Mouse (Mus musculus) limb, embryonic 13.5 days (tissue): ENCODE results near the gene Glipr1l1. TPM values are rescaled to one million over a fixed set of nuclear protein-coding genes. Genes with fewer than 3 reads are reported as not detected.
"Not testable (repeated sequence)": the region's sequence is repeated elsewhere in the genome, so short reads cannot be mapped to it uniquely, and the experiment has no call there.

ENCODE experiments used
- ATAC-seq: fragments of 200-750 bp; cut with Nextera tagmentation; 2 replicates; pipeline ENCODE4 v1.8.0; 2017; ENCODE audit warnings: low read depth, moderate number of reproducible peaks, moderate TSS enrichment; ENCODE audit not compliant: low FRiP score
- H3K27ac ChIP-seq: fragments of 300-500 bp; sonication (generic); 2 replicates; pipeline ENCODE4 v1.5.1; 2015; ENCODE audit warnings: inconsistent platforms, mild to moderate bottlenecking, moderate library complexity
- H3K27me3 ChIP-seq: fragments of 300-500 bp; sonication (generic); 2 replicates; pipeline ENCODE4 v1.6.1; 2015; ENCODE audit warnings: mild to moderate bottlenecking, inconsistent platforms
- H3K36me3 ChIP-seq: fragments of 300-500 bp; sonication (generic); 2 replicates; pipeline ENCODE4 v1.6.1; 2015; ENCODE audit warnings: inconsistent platforms, mild to moderate bottlenecking, moderate library complexity
- H3K4me1 ChIP-seq: fragments of 300-500 bp; sonication (generic); 2 replicates; pipeline ENCODE4 v1.6.1; 2015; ENCODE audit warnings: inconsistent platforms
- H3K4me2 ChIP-seq: fragments of 300-500 bp; sonication (generic); replicated peaks from 2 replicates; pipeline ENCODE4 v1.6.1; 2015; ENCODE audit warnings: inconsistent platforms, mild to moderate bottlenecking, moderate library complexity
- H3K4me3 ChIP-seq: fragments of 300-500 bp; sonication (generic); 2 replicates; pipeline ENCODE4 v1.5.1; 2015; ENCODE audit warnings: moderate library complexity, mild to moderate bottlenecking, inconsistent platforms
- H3K9ac ChIP-seq: fragments of 300-500 bp; sonication (generic); 2 replicates; pipeline ENCODE4 v1.6.1; 2015; ENCODE audit warnings: mild to moderate bottlenecking, inconsistent platforms
- H3K9me3 ChIP-seq: fragments of 300-500 bp; sonication (generic); 2 replicates; pipeline ENCODE4 v1.6.1; 2016; ENCODE audit warnings: inconsistent platforms
- WGBS: fragments of 180-500 bp; shearing (Covaris S2); methylation state at CpG from one replicate; pipeline ENCODE4 v1.1.7; 2015; 5-methylcytosine and 5-hydroxymethylcytosine counted together
- polyA plus RNA-seq: library from polyadenylated mRNA; unstranded; fragments of >200 nt; fragmentation: Nextera tagmentation; extraction: Ambion mirVana; gene quantifications from 2 replicates; pipeline ENCODE4 v1.2.1, GENCODE M21; 2015

Glipr1l1 gene
- not detected in 2 replicates for polyA plus RNA-seq

DNA sequence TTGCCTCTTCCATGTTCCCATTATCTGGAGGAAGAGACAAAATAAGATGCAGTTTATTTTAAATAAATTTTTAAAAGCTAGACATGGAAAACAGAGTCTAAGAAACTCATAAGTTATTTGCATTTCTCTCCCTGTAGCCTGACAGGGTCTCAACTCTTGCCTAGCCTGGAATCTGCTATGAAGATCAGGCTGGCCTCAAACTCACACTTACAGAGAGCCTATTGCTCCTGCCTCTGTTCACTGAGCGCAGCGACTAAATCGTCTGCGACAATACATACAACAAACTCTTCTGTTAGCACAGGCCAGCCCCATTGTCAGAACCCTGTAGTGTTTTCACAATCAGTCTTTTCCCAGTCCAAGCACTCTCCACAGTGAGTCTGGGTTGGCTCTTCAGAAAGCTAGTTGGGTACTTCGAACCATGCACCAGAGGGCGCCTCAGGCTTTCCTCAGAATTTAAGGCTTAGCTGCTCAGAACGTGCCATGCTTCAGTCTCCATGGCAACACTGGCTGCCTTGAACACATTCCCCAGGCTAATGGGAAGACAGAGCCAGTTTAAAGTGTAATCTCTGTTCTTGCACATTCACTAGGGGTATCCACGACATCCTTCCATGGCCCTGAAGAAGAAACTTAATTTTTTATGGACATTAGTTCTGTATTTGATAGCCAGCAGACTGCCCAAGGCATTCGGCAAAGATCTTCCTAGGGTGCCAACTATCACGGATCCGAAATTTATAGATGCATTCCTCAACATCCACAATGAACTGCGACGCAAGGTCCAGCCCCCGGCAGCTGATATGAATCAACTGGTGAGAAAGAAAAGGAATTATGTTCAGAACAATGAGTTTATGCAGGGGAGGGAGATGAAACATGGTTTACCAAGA is at the start of gene Glipr1l1:
TSS of gene Glipr1l1 (plus strand) at position 488 of the 881 bp plus-strand sequence.
- Histone ChIP-seq H3K4me3 (no peak within 1 kb of the TSS), H3K36me3 (no peaks in the 10 kb centered on the region), H3K27me3 (no peaks in the 10 kb centered on the region), H3K4me2 (no peak within 1 kb of the TSS), H3K27ac (no peak within 1 kb of the TSS), H3K9me3 (no peaks in the 10 kb centered on the region), H3K9ac (no peak within 1 kb of the TSS), H3K4me1 (no peaks in the 10 kb centered on the region)
- ATAC-seq: peak; percentile 83
- WGBS: 55% methylated on average over 14 of the region's 14 CpGs

DNA sequence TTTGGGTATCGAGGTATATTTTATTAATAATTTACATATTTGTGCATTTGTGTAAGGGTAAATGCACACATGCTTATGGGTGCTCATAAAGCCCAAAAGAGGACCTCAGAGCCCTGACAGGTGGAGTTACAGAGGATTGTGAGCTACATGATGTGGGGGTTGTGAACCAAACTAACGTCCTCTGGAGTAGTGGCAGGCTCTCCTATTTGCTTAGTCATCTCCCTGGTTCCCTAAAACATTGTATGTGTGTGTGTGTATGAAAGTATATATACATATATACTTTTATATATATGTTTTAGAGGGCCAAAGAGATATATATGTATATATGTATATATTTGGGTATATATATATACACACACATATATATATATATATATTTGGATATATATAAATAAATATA is 36.4 kb upstream of the Glipr1l1 start:
- no peak for ATAC-seq
- no peaks in the 10 kb centered on the region for H3K27me3 ChIP-seq
- H3K9ac ChIP-seq: no peak overlapping the region
- H3K9me3 ChIP-seq: no peaks in the 10 kb centered on the region
- WGBS: 67% methylated on average over 2 of the region's 2 CpGs
- H3K4me1 ChIP-seq: no peaks in the 10 kb centered on the region
- no peaks in the 10 kb centered on the region for H3K36me3 ChIP-seq
- no peak overlapping the region for H3K4me2 ChIP-seq
- H3K27ac ChIP-seq: no peak overlapping the region
- no peak overlapping the region for H3K4me3 ChIP-seq

- H3K36me3 ChIP-seq, H3K4me1 ChIP-seq, H3K4me2 ChIP-seq, H3K27ac ChIP-seq, ATAC-seq, H3K9me3 ChIP-seq, H3K27me3 ChIP-seq, H3K4me3 ChIP-seq, H3K9ac ChIP-seq: not testable (repeated sequence)
- 88% methylated on average over 3 of the region's 3 CpGs for WGBS
These were observed 31.3 kb upstream of the Glipr1l1 start for GRCm38 (mm10) chr10:112028689-112029088.

DNA sequence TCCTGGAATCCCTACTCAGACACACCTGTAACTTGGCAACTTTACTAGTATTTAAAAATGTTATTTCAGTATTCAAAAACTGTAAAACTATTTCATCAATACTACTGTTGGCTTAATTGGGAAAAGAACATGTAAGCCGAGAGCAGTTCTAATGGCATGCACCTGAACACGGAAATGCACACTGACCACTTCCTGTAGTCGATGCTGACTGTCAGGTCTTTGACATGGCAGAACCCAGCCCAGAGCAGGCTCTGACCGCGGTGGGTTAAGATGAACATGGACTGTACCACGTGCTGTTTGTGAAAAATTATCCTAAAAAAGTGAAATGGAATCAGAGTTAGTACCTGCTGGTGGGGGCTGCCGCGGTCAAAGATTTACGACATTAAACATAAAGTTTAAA is 16.5 kb upstream of the Glipr1l1 start:
- H3K36me3 ChIP-seq, H3K9me3 ChIP-seq, H3K27ac ChIP-seq, H3K27me3 ChIP-seq, H3K4me3 ChIP-seq, H3K4me2 ChIP-seq, H3K4me1 ChIP-seq, H3K9ac ChIP-seq: not testable (repeated sequence)
- peak; percentile 5; the same call in 1 of the 2 replicates for ATAC-seq
- 62% methylated on average over 9 of the region's 9 CpGs for WGBS

DNA sequence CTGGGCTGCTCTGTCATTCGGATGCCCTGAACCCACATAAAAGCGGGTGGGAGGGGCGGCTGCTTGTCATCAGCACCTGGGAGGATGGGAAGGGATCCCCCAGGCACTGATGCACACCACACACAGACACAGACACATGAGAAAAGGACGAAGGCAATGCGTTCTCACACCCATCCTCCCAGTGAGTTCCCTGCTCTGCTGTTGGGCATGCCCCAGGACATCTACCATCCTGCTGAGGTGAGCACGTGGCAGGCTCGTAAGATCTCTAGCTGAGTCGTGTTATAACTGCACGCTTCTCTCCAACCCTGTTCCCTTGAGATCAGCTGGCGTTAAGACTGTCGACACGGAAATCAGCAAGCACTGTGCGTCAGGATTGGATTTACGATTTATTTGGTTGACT is 15.7 kb upstream of the Glipr1l1 start:
- not testable (repeated sequence) for H3K4me3 ChIP-seq, H3K27ac ChIP-seq, H3K27me3 ChIP-seq, H3K9ac ChIP-seq, H3K36me3 ChIP-seq, H3K4me1 ChIP-seq, ATAC-seq, H3K9me3 ChIP-seq, H3K4me2 ChIP-seq
- 31% methylated on average over 14 of the region's 14 CpGs for WGBS

- H3K4me3 ChIP-seq: no peak overlapping the region
- H3K9ac ChIP-seq: no peak overlapping the region
- H3K4me1 ChIP-seq: no peaks in the 10 kb centered on the region
- no peaks in the 10 kb centered on the region for H3K9me3 ChIP-seq
- ATAC-seq: no peak
- no peaks in the 10 kb centered on the region for H3K27me3 ChIP-seq
- no peak overlapping the region for H3K27ac ChIP-seq
- no peaks in the 10 kb centered on the region for H3K36me3 ChIP-seq
- no peak overlapping the region for H3K4me2 ChIP-seq
These were observed 8.8 kb upstream of the Glipr1l1 start for GRCm38 (mm10) chr10:112051220-112051619.

GRCm38 (mm10) chr10:112051956-112052355 is 8.0 kb upstream of the Glipr1l1 start:
- ATAC-seq, H3K9me3 ChIP-seq, H3K4me3 ChIP-seq, H3K27ac ChIP-seq, H3K4me1 ChIP-seq, H3K36me3 ChIP-seq, H3K9ac ChIP-seq, H3K4me2 ChIP-seq, H3K27me3 ChIP-seq: not testable (repeated sequence)
- WGBS: 68% methylated on average over 2 of the region's 2 CpGs

- H3K9me3 ChIP-seq, ATAC-seq, H3K27me3 ChIP-seq, H3K27ac ChIP-seq, H3K9ac ChIP-seq, H3K36me3 ChIP-seq, H3K4me1 ChIP-seq, H3K4me3 ChIP-seq, H3K4me2 ChIP-seq: not testable (repeated sequence)
- WGBS: 86% methylated on average over 6 of the region's 6 CpGs
These were observed 570 bp downstream of the Glipr1l1 start for GRCm38 (mm10) chr10:112060583-112060934.

- Histone ChIP-seq H3K4me2 (no peak overlapping the region), H3K4me1 (no peaks in the 10 kb centered on the region), H3K36me3 (no peaks in the 10 kb centered on the region), H3K27ac (no peak overlapping the region), H3K27me3 (no peaks in the 10 kb centered on the region), H3K9me3 (no peaks in the 10 kb centered on the region), H3K4me3 (no peak overlapping the region), H3K9ac (no peak overlapping the region)
- 53% methylated on average over 2 of the region's 2 CpGs for WGBS
- no peak for ATAC-seq
These were observed 20.1 kb downstream of the Glipr1l1 start for GRCm38 (mm10) chr10:112080044-112080443.

GRCm38 (mm10) chr10:112083157-112083556 is 23.2 kb downstream of the Glipr1l1 start, which contains the start of gene Glipr1l2:
Gene Glipr1l2 (plus strand): TSS chr10:112083354.
- Histone ChIP-seq H3K4me3 (no peak within 1 kb of the TSS), H3K27me3 (no peaks in the 10 kb centered on the region), H3K4me1 (no peaks in the 10 kb centered on the region), H3K36me3 (no peaks in the 10 kb centered on the region), H3K9me3 (no peaks in the 10 kb centered on the region), H3K27ac (no peak within 1 kb of the TSS), H3K9ac (no peak within 1 kb of the TSS), H3K4me2 (no peak within 1 kb of the TSS)
- ATAC-seq: no peak
- 93% methylated on average over 14 of the region's 14 CpGs for WGBS

GRCm38 (mm10) chr10:112105785-112106184 is 45.8 kb downstream of the Glipr1l1 start:
- H3K27me3 ChIP-seq, H3K36me3 ChIP-seq, H3K9ac ChIP-seq, H3K27ac ChIP-seq, H3K4me3 ChIP-seq, H3K4me2 ChIP-seq, H3K4me1 ChIP-seq, ATAC-seq: not testable (repeated sequence)
- WGBS: 4% methylated on average over 5 of the region's 5 CpGs
- H3K9me3 ChIP-seq: peaks cover 12% of the 10 kb centered on the region

DNA sequence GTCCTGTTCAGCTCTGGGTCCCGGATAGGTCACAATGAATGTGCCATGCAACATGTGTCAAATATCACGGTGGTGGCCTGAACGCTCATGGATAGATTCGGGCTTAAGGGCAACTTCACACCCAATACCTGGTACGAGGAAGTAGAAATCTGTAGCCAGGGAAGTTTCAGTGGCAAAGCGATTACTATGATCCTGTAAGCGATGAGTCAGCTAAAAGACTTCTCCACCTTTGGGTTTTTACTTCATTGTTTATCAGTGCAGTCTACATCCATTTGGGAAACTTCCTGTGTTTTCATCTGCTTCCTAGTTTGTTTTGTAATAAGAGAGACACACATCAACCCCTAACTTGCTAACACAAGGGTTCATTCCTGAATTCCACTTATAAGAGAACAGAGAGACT is 50.4 kb downstream of the Glipr1l1 start:
- Histone ChIP-seq H3K4me1 (no peaks in the 10 kb centered on the region), H3K4me3 (no peak overlapping the region), H3K27me3 (no peaks in the 10 kb centered on the region), H3K36me3 (no peaks in the 10 kb centered on the region), H3K9me3 (no peaks in the 10 kb centered on the region), H3K9ac (no peak overlapping the region), H3K4me2 (no peak overlapping the region), H3K27ac (no peak overlapping the region)
- no peak for ATAC-seq
- 92% methylated on average over 7 of the region's 7 CpGs for WGBS

GRCm38 (mm10) chr10:112125090-112125489 is 65.1 kb downstream of the Glipr1l1 start:
- not testable (repeated sequence) for H3K9me3 ChIP-seq, H3K9ac ChIP-seq, H3K4me1 ChIP-seq, ATAC-seq, H3K27me3 ChIP-seq, H3K4me2 ChIP-seq, H3K27ac ChIP-seq, H3K36me3 ChIP-seq, H3K4me3 ChIP-seq
- 25% methylated on average over 2 of the region's 2 CpGs for WGBS
